Mouse (Mus musculus) left cerebral cortex, adult 8-10 months (tissue): ENCODE results near the gene Apba2. TPM values are rescaled to one million over a fixed set of nuclear protein-coding genes. Genes with fewer than 3 reads are reported as not detected.

Experiments
- DNase-seq, 2 experiments: peaks; one replicate each; pipeline ENCODE4 v3.0.0; 2022; ENCODE audit warnings: low spot score in 2 of 2
- total RNA-seq, 4 experiments: library from RNA; stranded (reverse); gene quantifications; 2 replicates each; pipeline ENCODE4 v1.2.4; 2022

The Apba2 gene
- total RNA-seq, 4 experiments from 2014 or later: 215 to 224 (median 220) TPM

- no peak for DNase-seq
These were observed 150.5 kb downstream of the Apba2 start for GRCm38 (mm10) chr7:64651963-64652362.

DNA sequence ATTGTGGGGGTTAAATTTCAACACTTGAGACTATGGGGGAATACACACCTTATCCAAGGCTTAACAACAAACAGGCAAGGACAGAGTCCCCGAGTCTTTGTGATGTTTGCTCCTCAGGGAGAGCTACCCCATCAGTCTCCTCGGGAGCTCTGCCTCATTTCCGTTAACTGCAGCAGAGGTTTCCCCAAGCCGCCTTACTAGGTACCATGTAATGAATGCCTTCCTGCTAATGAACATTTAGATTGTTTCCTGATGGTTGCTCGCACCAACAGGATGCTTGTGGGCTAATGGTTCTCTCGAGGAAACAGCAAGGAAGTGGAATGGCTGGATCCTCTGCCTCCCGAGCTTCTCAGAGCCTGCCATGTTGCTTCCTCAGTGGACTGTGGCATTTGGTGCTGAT, 155.3 kb downstream of the Apba2 start:
- DNase-seq: no peak

DNA sequence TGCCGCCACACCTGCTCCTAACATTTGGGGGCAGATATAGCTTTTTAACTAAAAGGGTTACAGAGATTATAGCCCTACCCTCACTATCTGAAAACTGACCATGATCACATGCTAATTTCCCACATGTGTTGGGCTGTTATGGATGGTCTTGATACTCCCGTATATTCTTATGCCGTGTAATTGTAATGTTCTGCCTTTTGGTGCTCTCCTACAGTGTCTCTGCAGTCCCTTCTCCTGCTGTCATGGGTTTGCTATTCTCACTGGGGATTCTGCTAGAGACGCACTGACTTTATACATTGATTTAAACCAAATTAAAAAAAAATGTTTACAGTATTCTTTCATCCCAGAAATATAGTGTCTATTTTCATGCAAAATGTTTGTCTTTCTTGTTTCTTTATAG, 157.4 kb downstream of the Apba2 start:
- no peak for DNase-seq

- DNase-seq: no peak
These were observed 157.8 kb downstream of the Apba2 start for GRCm38 (mm10) chr7:64659328-64659727.

DNA sequence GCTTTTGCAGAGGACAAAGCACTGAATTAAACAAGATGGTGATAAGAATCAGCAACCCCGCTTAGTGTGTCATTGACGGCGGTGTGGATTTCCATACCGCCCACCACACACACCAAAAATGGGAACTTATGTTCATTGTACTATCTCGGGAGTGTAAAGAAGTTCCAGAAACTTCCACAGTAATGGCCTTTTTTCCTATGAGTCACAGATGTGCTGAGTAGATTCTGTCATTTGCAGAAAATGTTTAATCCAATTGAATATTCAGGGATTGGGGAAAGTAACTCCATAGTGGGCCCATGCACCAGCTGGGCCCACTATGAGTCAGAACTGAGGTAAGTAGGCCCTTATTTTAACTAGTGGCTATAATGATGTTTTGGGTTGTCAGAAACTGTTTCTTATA, 161.0 kb downstream of the Apba2 start:
- DNase-seq: peak in 1 of 2 experiments; percentile 72

DNA sequence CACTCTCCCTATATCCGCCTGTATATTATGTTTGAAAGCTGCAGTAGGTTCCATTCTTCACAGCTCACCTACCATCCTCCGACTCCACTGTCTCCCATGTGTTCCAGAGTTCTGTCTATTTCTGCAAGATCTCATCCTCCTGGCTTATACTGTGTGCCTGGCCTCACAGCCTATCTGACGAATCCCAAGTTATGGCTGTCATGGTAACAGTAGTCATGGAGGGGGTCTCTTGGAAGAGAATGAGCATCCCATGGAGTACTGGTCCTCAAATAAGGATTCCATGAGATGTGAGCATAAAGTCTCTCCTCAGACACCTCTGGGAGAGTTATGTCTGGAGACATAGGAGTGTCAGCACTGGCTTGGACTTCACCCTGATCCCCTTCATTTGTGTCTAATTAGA, 162.1 kb downstream of the Apba2 start:
- DNase-seq: no peak

GRCm38 (mm10) chr7:64665120-64665519, 163.6 kb downstream of the Apba2 start:
- no peak for DNase-seq

DNA sequence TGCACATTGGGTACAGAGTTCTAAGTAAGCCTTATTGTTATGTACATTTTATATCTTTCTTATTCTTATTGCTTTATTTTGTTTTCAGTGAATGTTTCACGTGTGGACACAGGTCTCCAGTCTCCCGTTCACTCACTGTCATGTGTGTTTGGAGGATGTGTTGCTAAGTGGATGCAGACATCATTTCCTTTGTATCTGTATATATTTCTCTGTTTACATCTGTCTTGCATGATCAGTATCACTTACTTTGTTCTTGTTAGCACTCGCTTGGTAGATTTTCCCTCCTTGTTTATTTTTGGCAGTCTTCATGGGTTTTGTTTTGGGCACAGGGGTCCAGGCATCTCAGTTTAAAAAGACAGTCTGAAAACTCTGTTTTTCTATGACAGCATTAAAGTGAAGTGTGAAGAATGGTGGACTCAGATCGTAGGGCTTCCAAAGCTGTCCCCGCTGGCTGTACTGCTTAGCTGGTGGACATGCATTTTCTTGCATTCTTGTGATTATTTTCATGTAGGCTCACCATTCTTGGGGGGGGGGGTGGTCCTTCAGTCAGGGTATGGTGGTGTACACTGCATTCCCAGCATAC, 164.3 kb downstream of the Apba2 start:
- no peak for DNase-seq

- DNase-seq: no peak
These were observed 166.5 kb downstream of the Apba2 start for GRCm38 (mm10) chr7:64667959-64668358.

DNA sequence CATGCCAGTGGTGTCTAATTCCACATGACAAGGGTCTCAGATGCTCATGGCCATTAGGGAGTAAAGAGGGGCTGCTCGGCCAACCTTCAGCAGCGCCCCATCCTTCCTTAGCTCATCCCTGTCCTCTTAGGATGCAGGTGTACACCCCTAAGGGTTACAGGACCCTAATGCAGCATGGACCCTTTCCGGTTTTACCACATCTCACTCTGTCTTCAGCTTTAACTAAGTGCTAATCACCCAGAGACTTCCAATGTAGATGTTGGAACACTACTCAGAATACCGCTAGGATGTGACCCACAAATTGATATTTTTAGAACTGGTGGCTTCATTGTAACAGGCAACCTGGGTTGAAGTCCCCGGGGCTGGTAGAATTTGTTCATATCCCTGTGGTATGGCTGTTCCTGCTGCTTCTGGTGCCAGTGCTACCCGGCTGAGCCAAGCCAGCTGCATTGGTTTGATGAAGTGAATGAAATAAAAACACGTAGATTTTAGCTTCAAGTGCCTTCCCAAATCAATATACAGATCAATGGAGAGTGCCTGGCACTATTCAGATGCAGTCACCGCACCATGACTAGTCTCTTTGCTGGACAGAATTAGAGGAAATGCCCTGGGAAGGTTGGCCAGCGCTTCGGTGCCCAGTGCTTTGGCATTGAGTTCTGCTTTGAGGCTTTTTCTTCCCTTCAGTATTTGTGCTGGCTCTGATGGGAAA, 178.4 kb downstream of the Apba2 start:
- DNase-seq: no peak

- DNase-seq: no peak
These were observed 183.4 kb downstream of the Apba2 start for GRCm38 (mm10) chr7:64684893-64685292.

- no peak for DNase-seq
These were observed 186.8 kb downstream of the Apba2 start for GRCm38 (mm10) chr7:64688115-64688817.

DNA sequence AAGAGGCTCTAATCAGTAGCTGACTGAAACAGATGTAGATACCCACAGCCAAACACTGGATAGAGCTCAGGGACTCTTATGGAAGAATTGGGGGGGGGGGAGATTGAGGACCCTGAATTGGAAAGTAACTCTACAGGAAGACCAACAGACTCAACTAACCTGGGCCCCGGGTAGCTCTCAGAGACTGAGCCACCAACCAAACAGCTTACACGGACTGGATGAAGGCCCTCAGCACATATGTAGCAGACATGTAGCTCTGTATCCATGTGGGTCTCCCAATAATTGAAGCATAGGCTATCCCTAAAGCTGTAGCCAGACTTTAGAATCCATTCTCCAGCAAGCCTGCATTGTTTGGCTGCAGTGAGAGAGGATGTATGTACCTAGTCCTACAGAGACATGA, 190.3 kb downstream of the Apba2 start:
- no peak for DNase-seq

GRCm38 (mm10) chr7:64694937-64695336, 193.4 kb downstream of the Apba2 start:
- DNase-seq: no peak

- no peak for DNase-seq
These were observed 195.2 kb downstream of the Apba2 start for GRCm38 (mm10) chr7:64696521-64697281.

- no peak for DNase-seq
These were observed 196.4 kb downstream of the Apba2 start for GRCm38 (mm10) chr7:64697791-64698337.

- DNase-seq: no peak
These were observed 202.6 kb downstream of the Apba2 start for GRCm38 (mm10) chr7:64704060-64704595.

DNA sequence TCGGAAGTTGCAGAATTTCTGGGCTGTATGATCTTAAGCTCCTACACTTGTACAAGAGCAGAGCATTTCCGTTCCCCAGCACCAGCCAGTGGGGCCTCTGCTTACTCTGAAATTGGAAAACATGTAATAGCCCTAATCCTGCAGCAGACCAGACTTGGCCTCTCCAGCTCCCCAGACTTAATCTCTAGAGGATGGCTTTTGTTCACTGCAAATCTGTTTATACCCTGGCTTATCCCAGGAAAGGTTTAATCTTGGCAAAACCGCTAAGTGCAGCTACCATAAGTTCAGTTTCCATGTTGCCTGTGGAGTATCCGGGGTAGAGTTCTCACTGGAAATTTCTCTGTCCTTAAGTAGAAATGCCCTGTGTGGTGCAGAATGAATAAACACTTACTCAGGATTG, 206.7 kb downstream of the Apba2 start:
- DNase-seq: no peak

- DNase-seq: peak in 1 of 2 experiments; percentile 76
These were observed 208.2 kb downstream of the Apba2 start for GRCm38 (mm10) chr7:64709520-64710262.

DNA sequence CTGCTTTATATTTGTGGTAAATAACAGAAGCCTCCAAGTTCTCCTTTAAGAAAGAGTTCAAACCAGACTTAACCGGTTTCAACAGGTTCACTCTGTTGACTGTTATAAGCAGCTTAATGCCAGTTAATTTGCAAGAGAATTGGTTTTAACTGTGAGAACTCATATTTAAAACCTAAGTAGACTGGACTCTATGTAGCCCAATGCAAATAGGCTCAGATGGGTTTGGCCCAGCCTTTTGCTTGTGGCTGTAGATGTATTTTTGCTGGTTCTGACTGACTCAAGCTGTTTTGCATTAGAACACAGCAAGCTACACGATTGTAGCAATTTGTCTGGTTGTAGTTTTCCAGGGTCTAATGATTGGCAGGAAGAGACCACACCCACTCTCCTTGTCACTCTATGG, 214.8 kb downstream of the Apba2 start:
- no peak for DNase-seq

DNA sequence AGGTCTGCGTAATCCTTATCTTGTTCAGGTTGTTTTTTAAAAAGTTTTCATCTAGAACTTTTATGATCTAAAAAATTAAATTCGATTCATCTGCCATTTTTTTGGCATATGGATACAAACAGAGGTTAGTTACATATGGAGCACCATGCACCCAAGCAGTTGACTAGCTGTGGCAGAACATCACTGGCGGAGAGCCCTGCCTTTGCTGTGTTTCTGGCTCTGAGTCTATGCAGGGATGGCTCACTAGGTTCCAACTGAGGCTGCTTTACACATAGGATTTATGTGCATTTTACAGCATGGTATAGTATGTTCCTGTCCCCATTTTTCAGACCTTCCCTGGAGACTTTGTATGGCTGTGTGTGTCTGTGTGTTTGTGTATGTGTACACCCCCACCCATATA, 221.8 kb downstream of the Apba2 start:
- DNase-seq: no peak
